Mouse (Mus musculus) neural tube, postnatal 0 days (tissue): ENCODE measurements around the gene Thada. TPM values are rescaled to one million over a fixed set of nuclear protein-coding genes. Genes with fewer than 3 reads are reported as not detected.

Experiments
- polyA plus RNA-seq: library from polyadenylated mRNA; unstranded; fragments of >200 nt; fragmentation: Nextera tagmentation; extraction: Ambion mirVana; gene quantifications from 2 replicates; pipeline ENCODE4 v1.2.1, GENCODE M21; 2015

Gene Thada
- 3.3 and 3.4 TPM in 2 replicates for polyA plus RNA-seq

GRCm38 (mm10) chr17:84465753-84466608 is at the start of gene Thada:
Thada (minus strand) TSS chr17:84466205.

GRCm38 (mm10) chr17:84511682-84512515 is 45.9 kb upstream of the Thada start, which contains the start of gene Plekhh2:
Plekhh2 (plus strand) TSS chr17:84511895.

GRCm38 (mm10) chr17:84187727-84188373 is 278.2 kb downstream of the Thada start, which contains the start of gene Zfp36l2:
Zfp36l2 (minus strand) TSS chr17:84187947.

Other genes starting within 250 kb of the Thada start
- gene Plekhh2, start 45.7 kb upstream of the Thada start, polyA plus RNA-seq: 1.1 and 1.4 TPM in 2 replicates
- gene Dync2li1, start 160.3 kb upstream of the Thada start, polyA plus RNA-seq: 29.8 and 31.2 TPM in 2 replicates
- gene Abcg8, start 210.1 kb upstream of the Thada start, polyA plus RNA-seq: 0.12 TPM in 1 of 2 replicates, not detected in the other
- 1.0 and 1.6 TPM in 2 replicates for gene Abcg5, start 216.8 kb upstream of the Thada start, polyA plus RNA-seq